Mouse (Mus musculus) bone marrow, adult 2 months (tissue): ENCODE measurements around the gene Gpr25. TPM values are rescaled to one million over a fixed set of nuclear protein-coding genes. Genes with fewer than 3 reads are reported as not detected.

ENCODE experiments used
- H3K27ac ChIP-seq: fragments of 200-500 bp; 2 replicates; pipeline ENCODE4 v1.5.1; 2012; ENCODE audit warnings: low read depth, mild to moderate bottlenecking, control low read depth, inconsistent platforms, low read length; ENCODE audit not compliant: control insufficient read depth, poor library complexity, insufficient read depth
- H3K4me1 ChIP-seq: fragments of 200-500 bp; 2 replicates; pipeline ENCODE4 v1.6.1; 2011; ENCODE audit warnings: low read length; ENCODE audit not compliant: control insufficient read depth, insufficient read depth
- H3K4me3 ChIP-seq: fragments of 200-500 bp; replicated peaks from 2 replicates; pipeline ENCODE3; 2011; ENCODE audit warnings: mild to moderate bottlenecking, low read depth, low read length, control low read depth; ENCODE audit not compliant: control insufficient read depth
- CTCF ChIP-seq: fragments of 200-500 bp; IDR thresholded peaks from 2 replicates; pipeline ENCODE4 v1.5.1; 2011; ENCODE audit warnings: low read length, control low read depth; ENCODE audit not compliant: control insufficient read depth, insufficient read depth
- POLR2A ChIP-seq: fragments of 200-500 bp; IDR thresholded peaks from 2 replicates; pipeline ENCODE4 v1.6.1; 2011; ENCODE audit warnings: low read depth, mild to moderate bottlenecking, control low read depth, low read length, borderline replicate concordance; ENCODE audit not compliant: control insufficient read depth
- WGBS: fragments of 180-500 bp; shearing (Covaris S2); methylation state at CpG from one replicate; pipeline ENCODE4 v1.1.7; 2018; 5-methylcytosine and 5-hydroxymethylcytosine counted together
- polyA plus RNA-seq: library from polyadenylated mRNA; stranded (reverse); fragments of >200 nt; gene quantifications from 2 replicates; pipeline ENCODE4 v1.2.4, GENCODE M21; 2011; ENCODE audit warnings: low replicate concordance; ENCODE audit not compliant: missing spikeins, insufficient read depth, insufficient read length

The Gpr25 gene
- polyA plus RNA-seq, 1 experiment = not detected

DNA sequence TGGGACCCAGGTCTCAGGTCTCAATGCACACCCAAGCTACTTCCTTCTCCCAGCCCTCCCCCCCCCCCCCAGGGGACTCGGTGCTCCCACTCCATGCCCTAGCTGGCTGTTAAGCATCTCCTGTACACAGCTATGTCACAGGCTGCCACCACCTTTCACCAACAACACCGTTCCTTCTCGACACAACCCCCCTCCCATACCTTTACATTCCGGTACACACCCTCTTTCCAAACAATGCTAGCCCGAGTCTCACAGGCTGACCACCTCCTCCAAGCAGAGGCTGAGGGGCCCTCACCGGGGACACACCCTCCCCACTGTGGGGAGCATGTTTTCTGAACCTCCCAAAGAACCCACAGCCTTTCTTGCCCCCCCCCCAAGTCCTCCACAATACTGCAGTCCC lies 29.1 kb downstream of the Gpr25 start:
- H3K27ac ChIP-seq = no peak overlapping the region
- no peaks in the 10 kb centered on the region for H3K4me1 ChIP-seq
- WGBS = 52% methylated on average over 6 of the region's 6 CpGs
- H3K4me3 ChIP-seq = no peak overlapping the region
- TF ChIP-seq CTCF (no peak), POLR2A (no peak)

DNA sequence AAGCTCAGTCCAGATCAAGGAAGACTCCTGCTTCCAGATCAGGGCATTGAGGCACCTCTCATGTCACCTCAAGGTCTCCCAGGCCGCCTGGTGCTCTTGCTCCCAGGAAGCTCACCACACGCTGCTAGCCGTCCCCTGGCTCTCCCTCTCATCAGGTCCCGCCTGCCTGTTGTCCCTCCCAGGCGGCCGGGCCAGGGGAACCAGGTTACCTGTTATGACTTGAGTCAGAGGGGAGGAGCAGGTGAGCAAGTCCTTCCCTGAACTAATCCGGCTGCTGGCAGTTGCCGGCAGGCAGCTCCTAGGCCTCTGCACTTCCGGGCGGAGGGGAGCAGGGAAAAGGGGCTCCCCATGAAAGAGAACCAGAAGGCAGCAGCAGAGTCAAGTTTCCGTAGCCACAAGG lies 30.5 kb downstream of the Gpr25 start:
- Histone ChIP-seq H3K4me1 (no peaks in the 10 kb centered on the region), H3K27ac (no peak overlapping the region), H3K4me3 (no peak overlapping the region)
- TF ChIP-seq CTCF (no peak), POLR2A (no peak)
- WGBS = 75% methylated on average over 11 of the region's 11 CpGs

DNA sequence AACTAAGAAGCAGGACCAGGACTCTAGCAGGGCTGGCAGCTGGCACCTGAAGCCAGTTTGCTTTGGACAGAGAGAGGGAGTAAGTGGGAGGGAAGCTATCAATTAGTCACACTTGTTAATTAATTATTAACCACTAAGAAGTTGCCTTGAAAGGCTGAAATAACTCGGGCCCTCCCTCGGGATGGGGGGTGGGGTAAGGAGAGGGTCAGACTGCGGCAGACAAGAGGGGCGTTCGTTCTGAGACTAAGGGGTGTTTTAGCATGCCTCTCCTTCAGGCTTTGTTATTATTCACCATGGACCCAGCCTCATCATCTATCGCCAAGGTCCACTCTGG lies 31.7 kb downstream of the Gpr25 start:
- H3K4me3 ChIP-seq = no peak overlapping the region
- WGBS = 85% methylated on average over 6 of the region's 6 CpGs
- no peaks in the 10 kb centered on the region for H3K4me1 ChIP-seq
- TF ChIP-seq POLR2A (no peak), CTCF (no peak)
- H3K27ac ChIP-seq = no peak overlapping the region

DNA sequence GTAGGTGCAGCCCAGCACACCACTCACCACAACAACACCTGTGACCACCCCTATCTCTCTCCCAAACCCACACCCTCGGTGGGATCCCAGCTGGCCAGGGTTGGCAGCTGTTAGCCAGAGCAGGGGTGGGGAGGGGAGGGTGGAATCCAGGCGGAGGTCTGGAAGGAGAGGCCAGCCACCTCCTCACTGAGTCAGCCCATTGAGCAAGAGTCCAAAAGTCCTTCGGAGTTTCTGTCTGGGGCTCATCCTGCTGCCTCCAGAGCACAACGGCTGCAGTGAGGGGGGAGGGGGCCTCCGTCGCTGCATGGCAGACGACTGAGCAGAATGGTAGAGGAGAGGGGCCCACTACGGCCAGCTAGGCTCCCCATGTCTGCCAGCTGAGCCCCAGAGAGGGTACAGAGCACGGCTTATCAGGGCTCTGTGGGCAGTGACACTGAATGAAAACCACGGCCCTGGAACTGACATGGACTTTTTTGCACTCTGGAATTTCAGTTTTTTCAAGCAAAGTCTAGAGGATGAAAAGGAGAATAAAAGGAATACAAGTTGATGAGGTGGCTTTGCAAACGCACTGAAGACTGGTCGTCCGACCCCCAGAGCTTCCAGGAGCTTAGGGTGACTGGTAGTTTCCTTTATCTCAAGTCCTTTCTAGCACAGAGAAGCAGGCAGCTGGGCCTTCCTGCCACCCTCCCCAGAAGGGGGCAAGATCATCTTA lies 32.2 kb downstream of the Gpr25 start:
- no peaks in the 10 kb centered on the region for H3K4me1 ChIP-seq
- WGBS = 53% methylated on average over 13 of the region's 13 CpGs
- no peak overlapping the region for H3K27ac ChIP-seq
- no peak overlapping the region for H3K4me3 ChIP-seq
- TF ChIP-seq CTCF (no peak), POLR2A (no peak)

DNA sequence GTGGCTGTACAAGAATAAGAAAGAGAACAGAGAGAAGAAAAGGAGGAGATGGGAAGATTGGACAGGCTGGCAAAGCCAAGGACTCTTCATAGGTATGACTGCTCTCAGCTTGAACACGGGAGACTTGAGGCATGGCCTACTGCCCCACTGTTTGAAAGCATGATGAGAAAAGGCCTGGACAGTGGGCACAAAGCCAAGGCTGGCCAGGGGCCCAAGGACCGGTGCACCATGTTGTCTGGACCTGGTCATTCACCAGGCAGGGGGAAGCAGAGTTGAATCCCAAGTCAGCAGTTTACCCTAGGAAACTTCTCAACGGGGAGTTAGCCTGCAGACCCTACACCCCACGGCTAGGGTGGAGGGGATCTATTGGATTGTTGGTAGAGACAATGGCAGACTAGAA lies 32.8 kb downstream of the Gpr25 start:
- WGBS = 72% methylated on average over 4 of the region's 4 CpGs
- TF ChIP-seq POLR2A = no peak
- no peak for TF ChIP-seq CTCF
- no peaks in the 10 kb centered on the region for H3K4me1 ChIP-seq
- H3K4me3 ChIP-seq = no peak overlapping the region
- H3K27ac ChIP-seq = no peak overlapping the region

DNA sequence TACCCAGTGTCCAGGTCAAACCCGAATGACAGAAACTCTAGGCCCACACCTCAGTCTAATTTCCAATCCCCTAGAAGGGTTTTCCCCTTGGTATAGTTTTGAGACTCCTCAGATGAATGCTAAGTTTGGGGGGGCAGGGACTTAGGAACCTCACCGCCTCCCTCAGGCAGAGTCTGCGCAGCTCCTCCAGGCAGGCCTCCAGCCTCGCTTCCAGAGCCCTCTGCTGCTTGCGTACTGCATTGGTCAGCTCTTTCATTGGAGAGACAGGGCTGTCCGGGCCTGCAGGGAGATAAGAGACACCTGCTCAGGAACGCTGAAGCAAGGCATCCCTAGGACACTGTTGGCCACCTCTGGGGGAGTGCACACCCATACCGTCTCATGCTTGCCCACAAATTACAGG lies 34.0 kb downstream of the Gpr25 start:
- TF ChIP-seq CTCF = no peak
- TF ChIP-seq POLR2A = no peak
- 85% methylated on average over 8 of the region's 8 CpGs for WGBS
- Histone ChIP-seq H3K4me3 (no peak overlapping the region), H3K4me1 (no peaks in the 10 kb centered on the region), H3K27ac (no peak overlapping the region)

DNA sequence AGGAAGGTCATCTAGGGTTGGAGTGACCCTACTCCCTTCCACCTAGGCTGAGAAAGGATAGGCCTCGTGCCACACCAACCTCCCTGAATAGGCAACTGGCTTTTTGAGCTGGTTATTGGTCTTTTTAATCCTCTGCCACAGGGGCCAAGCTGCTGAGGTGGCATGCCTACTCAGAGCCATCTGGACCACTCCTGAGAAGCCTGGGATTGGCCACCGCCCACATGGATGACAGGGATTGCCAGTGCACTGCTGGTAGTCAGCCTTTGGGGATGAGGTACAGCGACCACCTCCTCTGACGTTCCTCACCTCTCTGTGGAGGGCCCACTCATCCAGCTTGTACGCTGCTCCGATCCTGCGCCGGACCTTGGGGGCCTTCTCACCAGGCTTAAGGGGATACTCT lies 34.8 kb downstream of the Gpr25 start:
- WGBS = 88% methylated on average over 8 of the region's 8 CpGs
- TF ChIP-seq POLR2A (no peak), CTCF (no peak)
- no peaks in the 10 kb centered on the region for H3K4me1 ChIP-seq
- H3K27ac ChIP-seq = no peak overlapping the region
- no peak overlapping the region for H3K4me3 ChIP-seq

DNA sequence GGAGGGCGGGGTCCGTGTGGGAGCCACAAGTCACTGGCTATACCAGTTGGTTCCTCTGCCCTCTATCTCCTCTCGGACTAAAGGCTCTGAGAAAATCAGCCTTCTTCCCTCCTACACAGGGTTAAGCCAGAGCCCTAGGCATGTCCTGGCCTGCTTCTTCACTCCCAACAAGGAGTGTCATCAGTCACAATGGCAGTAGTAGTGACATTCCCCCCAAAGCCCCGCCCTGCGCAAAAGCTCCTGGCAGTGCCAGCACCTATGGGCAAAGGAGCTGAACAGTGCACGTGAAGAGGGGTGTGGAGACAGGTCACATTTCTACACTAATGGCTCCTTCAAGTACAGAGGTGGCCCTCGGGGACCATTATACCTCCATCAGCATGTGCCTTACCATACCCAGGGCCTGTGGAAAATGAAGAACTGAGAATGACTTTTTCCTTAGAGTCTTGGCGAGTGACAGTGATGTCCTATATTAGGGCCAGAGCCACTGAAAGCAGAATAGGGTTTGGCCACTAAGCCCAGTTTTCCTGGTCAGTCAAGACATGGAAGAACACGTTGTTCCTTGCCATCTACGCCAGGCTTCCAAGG lies 36.8 kb downstream of the Gpr25 start:
- WGBS = 78% methylated on average over 10 of the region's 10 CpGs
- no peak for TF ChIP-seq POLR2A
- no peak for TF ChIP-seq CTCF
- no peak overlapping the region for H3K4me3 ChIP-seq
- no peak overlapping the region for H3K27ac ChIP-seq
- no peaks in the 10 kb centered on the region for H3K4me1 ChIP-seq

DNA sequence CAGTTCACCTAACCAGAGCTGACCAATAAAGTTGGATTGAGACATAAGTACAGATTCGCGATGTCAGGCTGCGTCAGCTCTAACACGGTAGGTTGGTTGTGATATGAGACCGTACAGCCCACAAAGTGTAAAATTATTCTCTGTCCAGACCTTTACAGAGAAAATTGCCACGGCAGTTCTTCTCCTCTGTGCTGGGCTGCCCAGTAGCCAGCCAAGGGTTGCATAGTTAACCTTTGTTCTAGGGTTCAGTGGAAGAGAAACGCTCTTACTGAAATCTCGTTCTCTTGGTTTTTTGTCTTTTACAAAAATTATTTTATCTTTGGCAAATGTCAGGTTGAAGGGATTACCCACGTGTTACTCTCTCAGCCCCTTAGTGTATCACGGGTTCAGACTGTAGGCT lies 38.3 kb downstream of the Gpr25 start:
- H3K4me3 ChIP-seq = no peak overlapping the region
- H3K4me1 ChIP-seq = no peaks in the 10 kb centered on the region
- no peak overlapping the region for H3K27ac ChIP-seq
- 85% methylated on average over 10 of the region's 10 CpGs for WGBS
- TF ChIP-seq CTCF (no peak), POLR2A (no peak)
